9 mouse cellular contexts compared by ENCODE assay signal in the genomic region with DNA sequence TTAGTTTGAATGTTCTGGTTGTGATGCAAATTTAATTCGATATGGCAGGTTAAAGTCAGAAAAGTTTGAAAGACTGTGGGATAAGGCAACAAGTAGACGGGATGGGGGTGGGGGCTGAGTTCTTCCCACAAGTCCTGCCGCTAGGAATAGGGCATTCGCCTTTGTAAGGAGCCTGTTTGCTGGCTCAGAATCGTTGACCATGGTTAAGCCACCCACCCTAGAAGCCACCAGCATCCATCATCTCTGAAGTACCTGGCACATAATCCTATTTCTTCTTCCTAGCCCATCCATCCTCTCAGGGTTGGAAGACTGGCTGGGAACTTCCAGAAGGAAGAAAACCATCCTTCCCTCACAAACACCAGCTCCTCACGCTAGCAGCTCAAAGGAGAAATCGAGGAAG. TPM values are rescaled to one million over a fixed set of nuclear protein-coding genes. Genes with fewer than 3 reads are reported as not detected.
DNase-seq lines count a peak whose midpoint lies in the region; ATAC-seq and TF ChIP-seq lines count a peak whose summit lies in the region.
"Had no signal": no experiment of that assay in that cellular context is flagged by ENCODE, and none has a peak within 500 bp of the region (broad histone marks: within the 10 kb centered on the region; RNA-seq: fewer than 3 reads in every experiment).

No protein-coding gene starts in this region.

- intact Hi-C loops in left cerebral cortex, adult 2 months (cut with DNase I), result no loop called here

- peak overlapping the region; percentile 80 for H3K9ac ChIP-seq in embryonic facial prominence, embryonic 14.5 days (ENCODE audit: low read depth, low read length)
- H3K9ac ChIP-seq in intestine, embryonic 14.5 days (ENCODE audit: low read length), result peak overlapping the region; percentile 73
- peak overlapping the region; percentile 84 for H3K9ac ChIP-seq in neural tube, embryonic 12.5 days

- DNase-seq in left cerebral cortex, adult 2 months (ENCODE audit: extremely low spot score in 1 of 2, low spot score in 2 of 2), result no peak
- DNase-seq in left cerebral cortex, adult 8-10 months (ENCODE audit: low spot score in 2 of 2), result no peak
- DNase-seq in embryonic facial prominence, embryonic 14.5 days (ENCODE audit: low spot score), result no peak
- DNase-seq in intestine, embryonic 14.5 days (ENCODE audit: low spot score), result no peak
- no peak for DNase-seq in frontal cortex, postnatal 25 days (ENCODE audit: low spot score in 2 of 2)
- no peak for DNase-seq in layer of hippocampus, postnatal 10 days (ENCODE audit: low spot score in 2 of 2)
- no peak for DNase-seq in adrenal gland, postnatal 14 days

- H3K27ac ChIP-seq in left cerebral cortex, adult 2 months, result peak overlapping the region; percentile 89
- H3K27ac ChIP-seq in embryonic facial prominence, embryonic 14.5 days (replicated peaks; ENCODE audit: low read depth, low read length), result no peak overlapping the region
- no peak overlapping the region for H3K27ac ChIP-seq in intestine, embryonic 14.5 days (ENCODE audit: low read depth)
- H3K27ac ChIP-seq in neural tube, embryonic 12.5 days, result no peak overlapping the region

- 16% methylated on average over 7 of the region's 7 CpGs for WGBS in embryonic facial prominence, embryonic 14.5 days
- WGBS in intestine, embryonic 14.5 days, result 16% methylated on average over 7 of the region's 7 CpGs
- WGBS in neural tube, embryonic 12.5 days, result 8% methylated on average over 7 of the region's 7 CpGs

- H3K36me3 ChIP-seq in embryonic facial prominence, embryonic 14.5 days (ENCODE audit: control insufficient read depth, insufficient read depth, low read length), result no peaks in the 10 kb centered on the region
- H3K36me3 ChIP-seq in intestine, embryonic 14.5 days (ENCODE audit: control insufficient read depth, insufficient read depth, low read length), result no peaks in the 10 kb centered on the region
- H3K36me3 ChIP-seq in neural tube, embryonic 12.5 days, result no peaks in the 10 kb centered on the region

- peaks cover 17% of the 10 kb centered on the region for H3K27me3 ChIP-seq in embryonic facial prominence, embryonic 14.5 days (replicated peaks; ENCODE audit: control insufficient read depth, insufficient read depth, low read length)
- H3K27me3 ChIP-seq in intestine, embryonic 14.5 days (replicated peaks; ENCODE audit: control insufficient read depth, insufficient read depth, low read length), result peaks cover 8% of the 10 kb centered on the region
- H3K27me3 ChIP-seq in neural tube, embryonic 12.5 days (replicated peaks), result no peaks in the 10 kb centered on the region; the same call in 1 of the 2 replicates

- H3K4me2 ChIP-seq in embryonic facial prominence, embryonic 14.5 days (ENCODE audit: low read depth, low read length), result peak overlapping the region; percentile 88
- peak overlapping the region; percentile 89 for H3K4me2 ChIP-seq in intestine, embryonic 14.5 days (ENCODE audit: low read length)
- H3K4me2 ChIP-seq in neural tube, embryonic 12.5 days (replicated peaks), result peak overlapping the region; percentile 82

- no peak for TF ChIP-seq CTCF in left cerebral cortex, adult 2 months (IDR thresholded peaks at IDR 0.05)

- no peaks in the 10 kb centered on the region for H3K9me3 ChIP-seq in embryonic facial prominence, embryonic 14.5 days (ENCODE audit: control insufficient read depth, low read length)
- no peaks in the 10 kb centered on the region for H3K9me3 ChIP-seq in intestine, embryonic 14.5 days (ENCODE audit: control insufficient read depth, low read length)
- no peaks in the 10 kb centered on the region for H3K9me3 ChIP-seq in neural tube, embryonic 12.5 days

- H3K4me3 ChIP-seq in left cerebral cortex, adult 2 months, result peak overlapping the region; percentile 95
- peak overlapping the region; percentile 81 for H3K4me3 ChIP-seq in embryonic facial prominence, embryonic 14.5 days (ENCODE audit: low read depth, low read length)
- peak overlapping the region; percentile 79 for H3K4me3 ChIP-seq in intestine, embryonic 14.5 days (ENCODE audit: low read depth, low read length)
- peak overlapping the region; percentile 81 for H3K4me3 ChIP-seq in neural tube, embryonic 12.5 days

- ATAC-seq in embryonic facial prominence, embryonic 14.5 days (ENCODE audit: low read depth), result no peak
- no peak for ATAC-seq in intestine, embryonic 14.5 days (replicated peaks; ENCODE audit: low FRiP score, low TSS enrichment, low read depth)
- no peak for ATAC-seq in neural tube, embryonic 12.5 days (ENCODE audit: low FRiP score, low read depth)

- peaks cover 16% of the 10 kb centered on the region; the same call in 1 of the 2 replicates for H3K4me1 ChIP-seq in embryonic facial prominence, embryonic 14.5 days (ENCODE audit: control insufficient read depth, insufficient read depth, low read length)
- peaks cover 18% of the 10 kb centered on the region; the same call in 1 of the 2 replicates for H3K4me1 ChIP-seq in intestine, embryonic 14.5 days (replicated peaks; ENCODE audit: control insufficient read depth, insufficient read depth, low read length)
- peaks cover 13% of the 10 kb centered on the region; the same call in 1 of the 2 replicates for H3K4me1 ChIP-seq in neural tube, embryonic 12.5 days

RNA-seq across cellular contexts. Expression of gene E330009J07Rik, which starts 1.2 kb away (rescaled TPM):
- 10 to 100 TPM; 57.2 to 65.2 TPM for total RNA-seq in left cerebral cortex, adult 2 months (2021)
- 10 to 100 TPM; 52.2 to 62.2 (median 57.3) TPM for total RNA-seq in left cerebral cortex, adult 8-10 months (2022)
- polyA plus RNA-seq in embryonic facial prominence, embryonic 14.5 days (2014; fragmentation: Nextera tagmentation; extraction: Ambion mirVana), result 9.1 and 9.2 TPM in 2 replicates
- 10.1 and 10.3 TPM in 2 replicates for polyA plus RNA-seq in intestine, embryonic 14.5 days (2014; fragmentation: Nextera tagmentation; extraction: Ambion mirVana)
- 16.5 and 21.7 TPM in 2 replicates for polyA plus RNA-seq in neural tube, embryonic 12.5 days (2016; fragmentation: Nextera tagmentation; extraction: Ambion mirVana)
- total RNA-seq in layer of hippocampus, postnatal 10 days (2021), result 10 to 100 TPM; 35.6 to 39.5 TPM
- total RNA-seq in adrenal gland, postnatal 14 days (2021), result 14.3 and 17.9 TPM in 2 replicates

RNA-seq across cellular contexts. Expression of gene Wee2, which starts 4.2 kb away (rescaled TPM):
- under 1 TPM in 1 of 2 experiments, not detected in 1; 0.41 TPM for total RNA-seq in left cerebral cortex, adult 2 months (2021)
- total RNA-seq in left cerebral cortex, adult 8-10 months (2022), result under 1 TPM in 1 of 4 experiments, not detected in 3; 0.17 TPM
- 0.09 and 0.51 TPM in 2 replicates for polyA plus RNA-seq in embryonic facial prominence, embryonic 14.5 days (2014; fragmentation: Nextera tagmentation; extraction: Ambion mirVana)
- not detected in 2 replicates for polyA plus RNA-seq in intestine, embryonic 14.5 days (2014; fragmentation: Nextera tagmentation; extraction: Ambion mirVana)
- 0.09 TPM in 1 of 2 replicates, not detected in the other for polyA plus RNA-seq in neural tube, embryonic 12.5 days (2016; fragmentation: Nextera tagmentation; extraction: Ambion mirVana)
- not detected for total RNA-seq in layer of hippocampus, postnatal 10 days (2021)
- total RNA-seq in adrenal gland, postnatal 14 days (2021), result not detected in 2 replicates
- total RNA-seq: adrenal gland, adult 8-10 months had no signal

RNA-seq across cellular contexts. Expression of gene Ssbp1, which starts 36.5 kb away (rescaled TPM):
- total RNA-seq in left cerebral cortex, adult 2 months (2021), result 10 to 100 TPM; 30.2 to 30.9 TPM
- total RNA-seq in left cerebral cortex, adult 8-10 months (2022), result 10 to 100 TPM; 27.5 to 36.0 (median 29.2) TPM
- 126 and 128 TPM in 2 replicates for polyA plus RNA-seq in embryonic facial prominence, embryonic 14.5 days (2014; fragmentation: Nextera tagmentation; extraction: Ambion mirVana)
- polyA plus RNA-seq in intestine, embryonic 14.5 days (2014; fragmentation: Nextera tagmentation; extraction: Ambion mirVana), result 152 and 163 TPM in 2 replicates
- 147 and 156 TPM in 2 replicates for polyA plus RNA-seq in neural tube, embryonic 12.5 days (2016; fragmentation: Nextera tagmentation; extraction: Ambion mirVana)
- 10 to 100 TPM; 36.9 to 37.5 TPM for total RNA-seq in layer of hippocampus, postnatal 10 days (2021)
- total RNA-seq in adrenal gland, postnatal 14 days (2021), result 59.2 and 74.6 TPM in 2 replicates

RNA-seq across cellular contexts. Expression of gene Tas2r137, which starts 56.3 kb away (rescaled TPM):
- under 1 TPM; 0.32 to 0.33 TPM for total RNA-seq in left cerebral cortex, adult 2 months (2021)
- not detected for total RNA-seq in left cerebral cortex, adult 8-10 months (2022)
- polyA plus RNA-seq in embryonic facial prominence, embryonic 14.5 days (2014; fragmentation: Nextera tagmentation; extraction: Ambion mirVana), result not detected in 2 replicates
- polyA plus RNA-seq in intestine, embryonic 14.5 days (2014; fragmentation: Nextera tagmentation; extraction: Ambion mirVana), result not detected in 2 replicates
- polyA plus RNA-seq in neural tube, embryonic 12.5 days (2016; fragmentation: Nextera tagmentation; extraction: Ambion mirVana), result not detected in 2 replicates
- not detected for total RNA-seq in layer of hippocampus, postnatal 10 days (2021)
- not detected in 2 replicates for total RNA-seq in adrenal gland, postnatal 14 days (2021)

RNA-seq across cellular contexts. Expression of gene Tas2r108, which starts 58.6 kb away (rescaled TPM):
- total RNA-seq in left cerebral cortex, adult 2 months (2021), result not detected
- total RNA-seq in left cerebral cortex, adult 8-10 months (2022), result not detected
- polyA plus RNA-seq in embryonic facial prominence, embryonic 14.5 days (2014; fragmentation: Nextera tagmentation; extraction: Ambion mirVana), result not detected in 2 replicates
- not detected in 2 replicates for polyA plus RNA-seq in intestine, embryonic 14.5 days (2014; fragmentation: Nextera tagmentation; extraction: Ambion mirVana)
- polyA plus RNA-seq in neural tube, embryonic 12.5 days (2016; fragmentation: Nextera tagmentation; extraction: Ambion mirVana), result not detected in 2 replicates
- total RNA-seq in layer of hippocampus, postnatal 10 days (2021), result not detected
- not detected in 2 replicates for total RNA-seq in adrenal gland, postnatal 14 days (2021)
